Mouse (Mus musculus): ENCODE data around the gene Batf. TPM values are rescaled to one million over a fixed set of nuclear protein-coding genes. Genes with fewer than 3 reads are reported as not detected.

The Batf gene
- polyA plus RNA-seq, 1 experiment: 1.1 TPM

DNA sequence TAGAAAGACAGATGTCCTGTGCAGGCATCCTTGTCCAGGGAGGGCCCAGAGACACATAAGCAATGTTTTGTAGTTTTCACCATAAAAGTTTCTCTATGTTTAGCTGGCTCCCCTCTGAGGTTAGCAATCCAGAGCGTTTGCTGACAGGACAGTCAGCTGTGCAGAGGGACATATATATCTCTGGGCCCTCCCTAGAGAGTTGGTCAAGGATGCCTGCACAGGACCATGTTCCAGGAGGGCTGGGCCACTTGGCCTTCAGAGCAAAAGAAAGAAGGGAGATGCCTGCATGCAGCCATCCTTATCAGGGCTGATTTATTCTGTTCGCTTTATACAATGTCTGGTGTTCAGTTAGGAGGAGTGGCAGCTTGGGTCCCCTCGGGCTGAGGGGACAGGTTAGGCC is 70.0 kb downstream of the Batf start:
- Histone ChIP-seq H3K27me3 (ENCODE audit: control insufficient read depth, insufficient read depth, low read length) (no peaks in the 10 kb centered on the region), H3K27ac (ENCODE audit: control insufficient read depth, insufficient read depth, low read depth, low read length) (no peak overlapping the region), H3K4me1 (ENCODE audit: control insufficient read depth, insufficient read depth, low read length) (peaks cover 3% of the 10 kb centered on the region), H3K36me3 (ENCODE audit: control insufficient read depth, insufficient read depth, low read length) (no peaks in the 10 kb centered on the region), H3K4me3 (ENCODE audit: control insufficient read depth, low read depth, low read length) (no peak overlapping the region)
- no peak for TF ChIP-seq POLR2A (IDR thresholded peaks at IDR 0.05; ENCODE audit: control insufficient read depth, low read depth, low read length)

DNA sequence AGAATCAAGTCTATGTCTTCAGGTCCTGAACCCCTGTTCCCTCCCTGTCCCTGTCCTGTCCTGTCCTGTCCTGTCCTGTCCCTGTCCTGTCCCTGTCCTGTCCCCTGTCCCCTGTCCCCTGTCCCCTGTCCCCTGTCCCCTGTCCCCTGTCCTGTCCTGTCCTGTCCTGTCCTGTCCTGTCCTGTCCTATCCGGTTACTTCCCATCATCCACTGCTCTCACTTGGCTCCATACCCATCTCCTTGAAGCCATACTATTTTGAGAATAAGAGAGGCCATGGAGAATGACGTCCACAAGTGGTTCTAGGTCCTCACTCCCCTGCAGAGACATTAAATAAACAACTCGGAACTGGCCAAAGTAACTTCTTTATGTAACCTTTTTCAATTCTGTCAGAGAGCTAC is 70.6 kb downstream of the Batf start:
- no peaks in the 10 kb centered on the region for H3K27me3 ChIP-seq (ENCODE audit: control insufficient read depth, insufficient read depth, low read length)
- no peak for TF ChIP-seq POLR2A (IDR thresholded peaks at IDR 0.05; ENCODE audit: control insufficient read depth, low read depth, low read length)
- no peak for TF ChIP-seq CTCF (IDR thresholded peaks at IDR 0.05; ENCODE audit: control insufficient read depth, insufficient read depth, insufficient replicate concordance, low read depth, low read length)
- H3K4me1 ChIP-seq (ENCODE audit: control insufficient read depth, insufficient read depth, low read length): peaks cover 4% of the 10 kb centered on the region
- H3K27ac ChIP-seq (ENCODE audit: control insufficient read depth, insufficient read depth, low read depth, low read length): no peak overlapping the region
- no peak overlapping the region for H3K4me3 ChIP-seq (ENCODE audit: control insufficient read depth, low read depth, low read length)
- H3K36me3 ChIP-seq (ENCODE audit: control insufficient read depth, insufficient read depth, low read length): no peaks in the 10 kb centered on the region

Other genes with a start within 250 kb of the Batf start
- 0.63 and 1.2 TPM in 2 replicates for gene Fos, start 212.8 kb upstream of the Batf start, polyA plus RNA-seq (2012; rRNA removed)
- gene Jdp2, start 87.6 kb upstream of the Batf start, polyA plus RNA-seq (2012; rRNA removed): 0.81 and 0.91 TPM in 2 replicates
- 55.7 and 59.5 TPM in 2 replicates for gene Flvcr2, start 59.9 kb downstream of the Batf start, polyA plus RNA-seq (2012; rRNA removed)
- gene Erg28, start 137.9 kb downstream of the Batf start, polyA plus RNA-seq (2012; rRNA removed): 17.3 and 21.0 TPM in 2 replicates
- gene Ttll5, start 138.0 kb downstream of the Batf start, polyA plus RNA-seq (2012; rRNA removed): 230 and 238 TPM in 2 replicates